Mouse (Mus musculus) lung, postnatal 0 days (tissue): ENCODE results near the gene Slc25a42.

ENCODE experiments used
- CTCF ChIP-seq: IDR thresholded peaks from 2 replicates; pipeline ENCODE4 v1.5.1; 2016; ENCODE audit warnings: antibody characterized with exemption, mild to moderate bottlenecking
- EP300 ChIP-seq: IDR thresholded peaks from 2 replicates; pipeline ENCODE4 v1.6.1; 2016; ENCODE audit warnings: antibody characterized with exemption, mild to moderate bottlenecking, control low read depth

GRCm38 (mm10) chr8:70166504-70167110 is 45.5 kb downstream of the Slc25a42 start:
- peak; percentile 98 for TF ChIP-seq CTCF
- TF ChIP-seq EP300 = no peak
